Mouse (Mus musculus): Measurements from ENCODE around the gene Olfr1331.
"Not testable (repeated sequence)": the region's sequence is repeated elsewhere in the genome, so short reads cannot be mapped to it uniquely, and the experiment has no call there.

Gene Olfr1331

GRCm38 (mm10) chr4:118864349-118864748 lies at the start of gene Olfr1331:
Gene Olfr1331, plus strand, starts transcription at chr4:118864649.
- DNase-seq, result no peak

- DNase-seq, result no peak
These were observed 45.5 kb upstream of the Olfr1331 start for GRCm38 (mm10) chr4:118818921-118819320.

- no peak for DNase-seq
These were observed 28.3 kb upstream of the Olfr1331 start, which contains the start of gene Olfr1333 for GRCm38 (mm10) chr4:118836179-118836578. Gene Olfr1333, minus strand, starts transcription at chr4:118836279.

DNA sequence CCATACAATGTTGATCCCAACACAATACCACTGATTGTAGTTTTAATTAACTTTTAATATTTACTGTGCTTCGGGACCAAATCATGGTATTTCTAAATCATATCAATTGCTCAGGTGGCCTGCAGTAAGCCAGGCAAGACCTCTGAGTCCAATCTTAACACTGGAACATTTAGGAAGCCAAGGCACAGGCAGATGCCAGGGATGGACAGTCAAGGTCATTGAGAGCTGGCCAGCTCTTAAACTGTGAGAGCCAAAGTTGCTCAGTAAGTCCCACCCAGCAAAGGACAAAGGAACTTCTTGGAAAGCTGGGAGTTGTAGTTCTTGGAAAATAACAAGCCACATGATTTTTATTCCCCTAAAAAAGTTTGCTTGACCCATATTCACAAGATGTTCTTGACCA lies 2.7 kb upstream of the Olfr1331 start:
- DNase-seq, result no peak

DNA sequence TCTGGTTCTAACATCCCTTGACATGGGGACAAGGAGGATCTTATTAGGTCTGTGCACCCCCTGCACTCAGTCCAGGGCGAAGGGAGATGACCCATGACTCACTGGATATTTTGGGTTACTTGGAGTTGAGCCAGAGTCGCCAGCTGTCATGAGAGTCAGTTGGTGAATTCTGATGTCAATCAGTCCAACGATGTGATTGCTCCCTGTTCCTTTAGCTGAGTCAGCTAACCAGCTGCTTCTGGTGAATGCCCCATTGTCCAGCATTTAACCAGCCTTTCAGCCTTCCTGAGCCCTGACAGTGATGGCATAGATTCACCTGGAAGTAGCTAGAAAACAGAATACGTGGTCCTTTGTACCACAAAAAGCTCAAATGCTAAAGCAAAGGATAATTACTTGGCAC lies 1.7 kb upstream of the Olfr1331 start:
- DNase-seq, result no peak

GRCm38 (mm10) chr4:118867566-118867965 lies 3.1 kb downstream of the Olfr1331 start:
- DNase-seq, result no peak

DNA sequence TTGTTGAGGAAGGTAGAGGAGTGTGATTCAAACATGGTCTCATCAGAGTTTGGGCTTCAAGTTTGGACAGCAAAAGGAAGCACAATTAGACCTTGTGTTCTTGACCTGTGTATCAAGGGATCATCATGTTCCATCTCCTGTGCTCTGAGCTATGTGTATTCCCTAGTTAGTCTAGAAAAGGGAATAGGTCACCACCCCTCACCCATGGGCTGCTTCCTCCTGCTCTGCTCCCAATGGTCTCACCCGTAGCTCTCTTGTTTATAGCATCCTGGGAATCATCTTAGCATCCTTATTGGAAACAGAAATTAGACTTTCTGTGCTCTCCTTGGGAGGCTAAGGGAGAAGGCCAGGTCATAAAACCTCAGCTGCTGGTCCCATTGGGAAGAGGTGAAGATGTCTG lies 23.8 kb downstream of the Olfr1331 start, which contains the start of gene Olfr1330:
TSS of gene Olfr1330 (plus strand) at position 301 of the 400 bp plus-strand sequence.
- no peak for DNase-seq

GRCm38 (mm10) chr4:118901981-118902380 lies 37.5 kb downstream of the Olfr1331 start:
- DNase-seq, result no peak

DNA sequence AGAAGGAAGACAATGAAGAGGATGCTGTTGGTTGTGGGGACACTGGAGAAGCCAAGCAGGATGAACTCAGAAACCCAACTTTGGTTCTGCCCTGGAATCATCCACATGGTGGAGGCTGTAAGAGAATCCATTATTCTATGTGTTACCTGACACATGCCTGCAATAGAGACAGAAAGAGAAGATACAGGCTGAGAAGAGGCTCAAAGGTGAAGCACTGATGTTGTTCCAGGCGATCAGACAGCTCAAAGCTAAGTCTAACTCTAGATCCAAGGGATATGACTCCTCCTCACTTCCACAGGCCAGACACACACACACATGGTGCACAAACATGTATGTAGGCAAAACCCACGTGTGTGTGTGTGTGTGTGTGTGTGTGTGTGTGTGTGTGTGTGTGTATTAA lies 52.9 kb downstream of the Olfr1331 start, which contains the start of gene Olfr1329:
TSS of gene Olfr1329 (minus strand) at position 101 of the 400 bp plus-strand sequence.
- not testable (repeated sequence) for DNase-seq
